Mouse (Mus musculus): Measurements from ENCODE around the gene Hbb-bh2.
"Not testable (repeated sequence)": the region's sequence is repeated elsewhere in the genome, so short reads cannot be mapped to it uniquely, and the experiment has no call there.

Hbb-bh2 gene

DNA sequence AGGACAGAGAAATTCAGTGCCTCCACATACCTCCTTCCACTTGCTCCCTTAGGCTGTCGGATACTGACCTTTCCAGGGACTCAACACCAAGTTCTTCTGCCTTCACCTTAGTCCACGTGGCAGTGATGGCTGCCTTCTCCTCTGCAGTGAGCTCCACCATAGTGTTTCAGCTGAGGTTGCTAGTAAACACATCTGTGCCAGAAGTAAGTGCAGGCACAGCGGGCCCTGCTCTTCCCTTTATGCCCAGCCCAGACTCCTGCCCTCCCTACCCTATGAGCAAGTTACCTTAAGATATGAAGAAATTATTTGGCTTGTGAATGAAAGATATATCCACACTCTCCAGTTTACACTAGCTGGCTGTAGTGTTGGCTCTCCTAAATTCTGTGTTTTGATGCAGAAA is at the start of gene Hbb-bh2:
Gene Hbb-bh2, minus strand, starts transcription at position 253 of the 400 bp plus-strand sequence.
- in situ Hi-C loops (cut with MboI; ENCODE audit: low sequenced_read_pairs): no loop called here

- in situ Hi-C loops (cut with MboI; ENCODE audit: low sequenced_read_pairs): no loop called here
These were observed 45.8 kb upstream of the Hbb-bh2 start, which contains the start of gene Olfr66 for GRCm38 (mm10) chr7:103886152-103886551. TSS of gene Olfr66 (minus strand) at chr7:103886252.

DNA sequence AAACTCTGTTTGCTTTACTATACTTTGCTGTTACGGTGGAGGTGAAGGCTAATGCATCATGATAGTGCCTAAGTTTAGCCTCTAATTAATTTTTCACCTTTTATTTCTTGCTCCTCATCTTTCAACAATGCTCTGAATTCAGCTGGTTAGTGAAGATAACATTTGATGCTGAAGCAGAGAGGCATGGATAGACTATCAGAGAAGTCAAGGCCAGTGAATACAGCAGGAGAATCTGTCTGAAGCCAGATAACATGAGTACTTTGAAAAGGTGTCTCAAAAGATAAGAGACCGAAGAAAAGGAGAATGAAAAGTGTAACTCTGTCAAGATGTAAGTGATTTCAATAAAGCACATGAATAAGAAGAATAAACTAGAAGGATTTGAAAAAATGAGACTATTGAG is 36.8 kb upstream of the Hbb-bh2 start:
- in situ Hi-C loops (cut with MboI; ENCODE audit: low sequenced_read_pairs): no loop called here

DNA sequence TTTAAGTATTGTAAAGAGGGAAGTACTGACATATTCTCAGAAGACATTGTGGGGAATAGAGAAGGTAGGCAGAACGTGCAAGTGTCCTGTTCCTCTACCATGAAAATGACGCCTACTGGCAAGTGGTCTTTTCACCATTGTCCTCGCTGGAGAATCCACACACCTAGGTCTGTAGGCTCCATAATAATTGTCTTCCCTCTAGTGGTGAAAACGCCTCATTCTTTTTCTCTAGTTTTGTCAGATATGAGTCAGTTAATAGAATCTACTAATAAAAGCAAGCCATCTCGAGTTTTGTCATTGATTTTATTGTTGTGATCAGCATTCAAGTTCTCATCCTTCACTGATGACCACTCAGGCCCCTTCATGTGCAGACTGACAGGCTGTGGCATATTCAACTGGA is 34.1 kb upstream of the Hbb-bh2 start:
- in situ Hi-C loops (cut with MboI; ENCODE audit: low sequenced_read_pairs): loop anchor here (5.0 kb wide), 1 partner anchor 82 kb away; the partner anchor contains the start of gene Olfr67

GRCm38 (mm10) chr7:103873064-103873463 is 32.7 kb upstream of the Hbb-bh2 start:
- in situ Hi-C loops (cut with MboI; ENCODE audit: low sequenced_read_pairs): loop anchor here (5.0 kb wide), 1 partner anchor 81 kb away; the partner anchor contains the start of gene Olfr67

GRCm38 (mm10) chr7:103870667-103871066 is 30.3 kb upstream of the Hbb-bh2 start:
- in situ Hi-C loops (cut with MboI; ENCODE audit: low sequenced_read_pairs): loop anchor here (5.0 kb wide), 1 partner anchor 78 kb away; the partner anchor contains the start of gene Olfr67

DNA sequence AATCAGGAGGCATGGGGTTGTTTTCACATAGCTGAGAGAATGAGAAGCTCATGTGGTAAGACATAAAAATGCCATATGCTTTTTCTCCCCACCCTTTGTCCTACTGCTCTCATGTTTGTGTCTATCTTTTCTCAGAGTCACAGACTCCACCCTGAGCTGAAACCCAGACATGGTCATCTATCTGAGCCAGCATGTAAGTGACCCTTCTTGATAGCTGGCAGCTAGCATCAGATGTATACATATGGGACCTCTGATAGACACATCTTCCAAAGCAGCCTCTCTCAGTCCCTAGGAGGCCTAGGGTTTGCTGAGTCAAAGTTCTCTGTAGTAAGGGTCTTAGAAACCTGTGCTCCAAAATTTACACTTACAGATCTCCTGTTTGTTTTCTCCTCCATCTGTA is 25.4 kb upstream of the Hbb-bh2 start:
- in situ Hi-C loops (cut with MboI; ENCODE audit: low sequenced_read_pairs): no loop called here

DNA sequence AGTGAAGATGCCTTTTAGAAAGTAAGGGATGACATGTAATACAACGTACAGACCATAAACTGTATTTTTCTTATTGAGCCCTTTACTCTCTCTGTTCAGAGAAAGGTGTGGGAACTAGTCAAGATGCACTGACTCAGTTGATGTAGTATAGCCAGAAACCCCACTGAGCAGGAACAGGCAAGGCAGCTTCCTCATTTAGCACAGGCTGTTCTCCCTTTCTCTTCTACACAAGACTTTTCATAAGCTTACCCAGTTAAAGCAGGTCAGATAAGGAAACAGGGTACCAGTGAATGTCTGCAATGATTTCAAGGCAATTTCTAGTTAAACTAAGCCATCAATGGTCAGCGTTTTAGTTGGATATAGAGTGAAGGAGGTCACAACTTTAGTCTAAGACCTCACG is 21.2 kb upstream of the Hbb-bh2 start:
- in situ Hi-C loops (cut with MboI; ENCODE audit: low sequenced_read_pairs): no loop called here

GRCm38 (mm10) chr7:103860855-103861254 is 20.5 kb upstream of the Hbb-bh2 start:
- in situ Hi-C loops (cut with MboI; ENCODE audit: low sequenced_read_pairs): no loop called here

GRCm38 (mm10) chr7:103859076-103859475 is 18.8 kb upstream of the Hbb-bh2 start:
- in situ Hi-C loops (cut with MboI; ENCODE audit: low sequenced_read_pairs): no loop called here

DNA sequence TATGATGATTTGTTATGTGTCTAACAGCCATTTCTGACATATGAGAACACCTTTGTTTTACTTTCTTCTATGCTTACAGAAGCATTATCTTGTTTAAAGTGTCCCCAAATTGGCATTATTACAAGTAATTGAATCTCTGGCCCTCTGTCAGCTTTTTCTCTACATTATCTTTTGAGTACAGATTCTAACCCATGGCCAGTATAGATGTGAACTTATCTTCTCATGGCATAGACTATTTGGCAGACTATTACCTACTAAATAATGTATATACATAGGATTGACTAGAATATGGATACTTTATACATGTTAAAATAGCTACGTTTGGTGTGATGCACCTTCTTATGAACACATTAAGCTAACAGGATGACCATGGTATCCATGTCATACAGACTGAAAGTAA is 14.3 kb upstream of the Hbb-bh2 start:
- in situ Hi-C loops (cut with MboI; ENCODE audit: low sequenced_read_pairs): no loop called here

- in situ Hi-C loops (cut with MboI; ENCODE audit: low sequenced_read_pairs): no loop called here
These were observed 12.8 kb upstream of the Hbb-bh2 start, which contains the start of gene Hbb-y for GRCm38 (mm10) chr7:103853090-103853489. TSS of gene Hbb-y (minus strand) at chr7:103853216.

GRCm38 (mm10) chr7:103844525-103845325 is 4.4 kb upstream of the Hbb-bh2 start:
- in situ Hi-C loops (cut with MboI; ENCODE audit: low sequenced_read_pairs): no loop called here

DNA sequence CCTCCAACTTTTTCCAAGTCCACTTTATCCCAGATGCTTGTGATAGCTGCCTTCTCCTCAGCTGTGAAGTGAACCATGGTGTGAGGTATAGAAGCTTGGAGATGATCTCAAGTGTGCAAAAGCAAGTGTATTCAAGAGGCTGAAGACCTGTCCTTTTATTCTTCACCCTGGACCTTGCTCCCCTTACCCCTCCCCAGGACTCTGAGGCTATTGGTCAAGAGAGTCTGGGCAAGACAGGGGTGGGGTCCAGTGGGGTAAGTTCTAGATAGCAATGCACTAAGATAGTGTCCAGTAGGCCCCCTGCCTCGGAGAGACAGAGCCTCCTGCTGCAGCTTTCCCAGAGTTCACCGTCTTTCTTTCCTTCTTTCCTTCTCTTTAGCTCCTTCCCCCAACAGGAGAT is 2.7 kb upstream of the Hbb-bh2 start, which contains the start of gene Hbb-bh1:
Gene Hbb-bh1, minus strand, starts transcription at position 131 of the 400 bp plus-strand sequence.
- in situ Hi-C loops (cut with MboI; ENCODE audit: low sequenced_read_pairs): no loop called here

- in situ Hi-C loops (cut with MboI; ENCODE audit: low sequenced_read_pairs): no loop called here
These were observed 12.5 kb downstream of the Hbb-bh2 start, which contains the start of gene Hbb-bs for GRCm38 (mm10) chr7:103827808-103828207. TSS of gene Hbb-bs (minus strand) at chr7:103828096.

- in situ Hi-C loops (cut with MboI; ENCODE audit: low sequenced_read_pairs): not testable (repeated sequence)
These were observed 13.2 kb downstream of the Hbb-bh2 start for GRCm38 (mm10) chr7:103827139-103827538.

GRCm38 (mm10) chr7:103826255-103826887 is 13.9 kb downstream of the Hbb-bh2 start:
- in situ Hi-C loops (cut with MboI; ENCODE audit: low sequenced_read_pairs): no loop called here

DNA sequence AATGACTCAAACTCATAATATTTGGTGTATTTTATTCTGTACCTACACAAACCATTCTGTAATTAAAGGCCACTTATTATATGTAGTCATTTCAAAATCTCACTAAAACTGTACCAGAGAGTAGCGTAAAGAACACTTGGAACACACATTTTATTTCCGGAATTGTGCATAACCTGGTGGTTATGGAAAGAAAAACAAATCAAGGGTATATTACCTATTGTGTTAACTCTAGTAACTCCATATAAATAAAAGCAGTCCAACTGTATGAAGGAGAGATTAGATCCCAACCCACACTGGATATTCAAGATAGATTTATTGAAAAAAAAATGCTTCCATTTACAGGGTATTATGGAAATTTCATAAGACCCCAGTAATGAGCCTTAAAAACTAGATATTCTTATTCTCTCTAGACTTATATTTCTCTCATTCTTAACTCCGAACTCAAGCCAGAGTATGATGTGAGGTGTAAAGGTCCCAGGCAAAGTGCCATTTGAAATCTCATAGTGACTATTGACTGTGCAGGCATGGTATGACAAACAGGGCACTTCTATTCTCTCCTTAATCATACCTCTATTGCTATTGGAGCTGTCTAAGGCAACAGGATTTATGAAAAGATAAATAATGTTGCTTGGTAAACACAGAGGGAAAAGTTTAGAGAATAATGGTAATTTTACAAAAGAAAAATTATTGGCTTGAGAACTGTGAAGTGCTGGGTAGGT is 14.6 kb downstream of the Hbb-bh2 start:
- in situ Hi-C loops (cut with MboI; ENCODE audit: low sequenced_read_pairs): no loop called here

GRCm38 (mm10) chr7:103824597-103824996 is 15.7 kb downstream of the Hbb-bh2 start:
- in situ Hi-C loops (cut with MboI; ENCODE audit: low sequenced_read_pairs): no loop called here

GRCm38 (mm10) chr7:103815085-103815484 is 25.2 kb downstream of the Hbb-bh2 start:
- in situ Hi-C loops (cut with MboI; ENCODE audit: low sequenced_read_pairs): not testable (repeated sequence)

- in situ Hi-C loops (cut with MboI; ENCODE audit: low sequenced_read_pairs): no loop called here
These were observed 26.6 kb downstream of the Hbb-bh2 start, which contains the start of gene Hbb-bt for GRCm38 (mm10) chr7:103813766-103814165. TSS of gene Hbb-bt (minus strand) at chr7:103813996.
